Mouse (Mus musculus) neural tube, embryonic 11.5 days (tissue): ENCODE measurements around the gene Lrrc38. TPM values are rescaled to one million over a fixed set of nuclear protein-coding genes. Genes with fewer than 3 reads are reported as not detected.

Experiments
- ATAC-seq: fragments of 200-750 bp; cut with Nextera tagmentation; 2 replicates; pipeline ENCODE4 v1.8.0; 2017; ENCODE audit warnings: moderate number of reproducible peaks, mild to moderate bottlenecking, moderate TSS enrichment, moderate library complexity; ENCODE audit not compliant: insufficient read depth, low FRiP score, low TSS enrichment
- DNase-seq: peaks from one replicate; pipeline ENCODE4 v3.0.0-alpha.2; 2015; ENCODE audit warnings: low spot score
- H3K27ac ChIP-seq: fragments of 300-500 bp; sonication (generic); 2 replicates; pipeline ENCODE4 v1.5.1; 2014; ENCODE audit warnings: low read depth, mild to moderate bottlenecking, low read length
- H3K27me3 ChIP-seq: fragments of 300-500 bp; sonication (generic); 2 replicates; pipeline ENCODE4 v1.6.1; 2014; ENCODE audit warnings: mild to moderate bottlenecking, low read length, mixed read lengths; ENCODE audit not compliant: control insufficient read depth, insufficient read depth
- H3K36me3 ChIP-seq: fragments of 300-500 bp; sonication (generic); 2 replicates; pipeline ENCODE4 v1.6.1; 2014; ENCODE audit warnings: mild to moderate bottlenecking, low read length, moderate library complexity, mixed read lengths; ENCODE audit not compliant: control insufficient read depth, insufficient read depth
- H3K4me1 ChIP-seq: fragments of 300-500 bp; sonication (generic); 2 replicates; pipeline ENCODE4 v1.6.1; 2014; ENCODE audit warnings: low read length, mixed read lengths; ENCODE audit not compliant: control insufficient read depth, insufficient read depth
- H3K4me2 ChIP-seq: fragments of 300-500 bp; sonication (generic); 2 replicates; pipeline ENCODE4 v1.6.1; 2014; ENCODE audit warnings: low read depth, mild to moderate bottlenecking, moderate library complexity
- H3K4me3 ChIP-seq: fragments of 300-500 bp; sonication (generic); 2 replicates; pipeline ENCODE4 v1.5.1; 2014; ENCODE audit warnings: low read depth, low read length
- H3K9ac ChIP-seq: fragments of 300-500 bp; sonication (generic); 2 replicates; pipeline ENCODE4 v1.6.1; 2014; ENCODE audit warnings: mild to moderate bottlenecking, low read length
- H3K9me3 ChIP-seq: fragments of 300-500 bp; sonication (generic); 2 replicates; pipeline ENCODE4 v1.6.1; 2016; ENCODE audit warnings: low read length; ENCODE audit not compliant: control insufficient read depth
- WGBS: fragments of 180-500 bp; shearing (Covaris S2); extraction: QIAGEN DNeasy Blood & Tissue Kit; methylation state at CpG from one replicate; pipeline ENCODE4 v1.1.7; 2014; 5-methylcytosine and 5-hydroxymethylcytosine counted together
- polyA plus RNA-seq: library from polyadenylated mRNA; unstranded; fragments of >200 nt; fragmentation: Nextera tagmentation; extraction: Ambion mirVana; gene quantifications from 2 replicates; pipeline ENCODE4 v1.2.1, GENCODE M21; 2014

The Lrrc38 gene
- polyA plus RNA-seq, 1 experiment from 2014 or later = 0.48 TPM

GRCm38 (mm10) chr4:143379931-143380715, 30.6 kb downstream of the Lrrc38 start:
- H3K9ac ChIP-seq = peak overlapping the region; percentile 33

GRCm38 (mm10) chr4:143380716-143381004, 31.1 kb downstream of the Lrrc38 start:
- WGBS = 1% methylated on average over 5 of the region's 5 CpGs
- peak overlapping the region; percentile 84 for H3K27ac ChIP-seq
- no peak overlapping the region for H3K9ac ChIP-seq
- DNase-seq = peak; percentile 63
- ATAC-seq = no peak
- no peak overlapping the region for H3K4me3 ChIP-seq
- H3K4me1 ChIP-seq = peaks cover 8% of the 10 kb centered on the region
- no peaks in the 10 kb centered on the region for H3K9me3 ChIP-seq
- H3K27me3 ChIP-seq = no peaks in the 10 kb centered on the region
- H3K4me2 ChIP-seq = peak overlapping the region; percentile 2; the same call in 1 of the 2 replicates
- no peaks in the 10 kb centered on the region for H3K36me3 ChIP-seq

More at GRCm38 (mm10) chr4:143379931-143380715, 30.6 kb downstream of the Lrrc38 start:
- Histone ChIP-seq H3K4me1 (peaks cover 8% of the 10 kb centered on the region), H3K27me3 (no peaks in the 10 kb centered on the region), H3K36me3 (no peaks in the 10 kb centered on the region), H3K4me3 (no peak overlapping the region), H3K27ac (peak overlapping the region; percentile 84), H3K9me3 (no peaks in the 10 kb centered on the region), H3K4me2 (peak overlapping the region; percentile 32)
- peak; percentile 71 for DNase-seq
- WGBS = 21% methylated on average over 15 of the region's 15 CpGs
- ATAC-seq = peak; percentile 89

GRCm38 (mm10) chr4:143382163-143382562, 32.6 kb downstream of the Lrrc38 start:
- H3K9me3 ChIP-seq = no peaks in the 10 kb centered on the region
- H3K4me3 ChIP-seq = no peak overlapping the region
- peaks cover 8% of the 10 kb centered on the region for H3K4me1 ChIP-seq
- 55% methylated on average over 3 of the region's 3 CpGs for WGBS
- H3K4me2 ChIP-seq = no peak overlapping the region
- no peaks in the 10 kb centered on the region for H3K36me3 ChIP-seq
- ATAC-seq = no peak
- H3K27me3 ChIP-seq = no peaks in the 10 kb centered on the region
- no peak overlapping the region for H3K9ac ChIP-seq
- H3K27ac ChIP-seq = no peak overlapping the region
- DNase-seq = no peak

- ATAC-seq (no peak), DNase-seq (peak; percentile 32)
- 41% methylated on average over 4 of the region's 4 CpGs for WGBS
These were observed 34.1 kb downstream of the Lrrc38 start for GRCm38 (mm10) chr4:143383646-143384045.

GRCm38 (mm10) chr4:143388955-143389702, 39.6 kb downstream of the Lrrc38 start:
- DNase-seq (peak; percentile 81), ATAC-seq (peak; percentile 81)
- H3K27me3 ChIP-seq = no peaks in the 10 kb centered on the region
- no peaks in the 10 kb centered on the region for H3K4me1 ChIP-seq
- H3K9ac ChIP-seq = no peak overlapping the region
- no peaks in the 10 kb centered on the region for H3K9me3 ChIP-seq
- no peak overlapping the region for H3K4me3 ChIP-seq
- 9% methylated on average over 39 of the region's 43 CpGs for WGBS
- H3K27ac ChIP-seq = no peak overlapping the region
- H3K4me2 ChIP-seq = peak overlapping the region; percentile 40
- no peaks in the 10 kb centered on the region for H3K36me3 ChIP-seq

More at GRCm38 (mm10) chr4:143383646-143384045, 34.1 kb downstream of the Lrrc38 start:
- Histone ChIP-seq H3K4me1 (peaks cover 8% of the 10 kb centered on the region), H3K27me3 (no peaks in the 10 kb centered on the region), H3K4me2 (no peak overlapping the region), H3K36me3 (no peaks in the 10 kb centered on the region), H3K4me3 (no peak overlapping the region), H3K9me3 (no peaks in the 10 kb centered on the region), H3K27ac (no peak overlapping the region), H3K9ac (no peak overlapping the region)

- Histone ChIP-seq H3K9me3 (no peaks in the 10 kb centered on the region), H3K27ac (no peak within 1 kb of the TSS), H3K9ac (no peak within 1 kb of the TSS), H3K4me2 (no peak within 1 kb of the TSS), H3K27me3 (no peaks in the 10 kb centered on the region), H3K36me3 (no peaks in the 10 kb centered on the region), H3K4me3 (no peak within 1 kb of the TSS), H3K4me1 (no peaks in the 10 kb centered on the region)
- 81% methylated on average over 26 of the region's 26 CpGs for WGBS
- ATAC-seq (no peak), DNase-seq (no peak)
These were observed 44.6 kb downstream of the Lrrc38 start, which contains the start of gene Pramel1 for GRCm38 (mm10) chr4:143394181-143394580. Gene Pramel1 (plus strand): TSS chr4:143394428.

GRCm38 (mm10) chr4:143411566-143412218, 62.1 kb downstream of the Lrrc38 start:
- no peaks in the 10 kb centered on the region for H3K9me3 ChIP-seq
- peaks cover 2% of the 10 kb centered on the region; the same call in 1 of the 2 replicates for H3K36me3 ChIP-seq
- no peak overlapping the region for H3K27ac ChIP-seq
- H3K4me1 ChIP-seq = no peaks in the 10 kb centered on the region
- peak overlapping the region; percentile 49 for H3K4me2 ChIP-seq
- ATAC-seq = peak; percentile 15; the same call in 1 of the 2 replicates
- H3K9ac ChIP-seq = peak overlapping the region; percentile 48
- 71% methylated on average over 5 of the region's 5 CpGs for WGBS
- peak overlapping the region; percentile 49 for H3K4me3 ChIP-seq
- no peak for DNase-seq
- H3K27me3 ChIP-seq = no peaks in the 10 kb centered on the region

GRCm38 (mm10) chr4:143412219-143413092, 62.9 kb downstream of the Lrrc38 start, which contains the start of gene Pramef8:
Gene Pramef8 (plus strand): TSS chr4:143412426.
- peak within 1 kb of the TSS; percentile 71 for H3K27ac ChIP-seq
- peak within 1 kb of the TSS; percentile 49 for H3K4me2 ChIP-seq
- peak within 1 kb of the TSS; percentile 49 for H3K4me3 ChIP-seq
- WGBS = under 1% methylated on average over 50 of the region's 50 CpGs
- no peaks in the 10 kb centered on the region for H3K27me3 ChIP-seq
- H3K9me3 ChIP-seq = no peaks in the 10 kb centered on the region
- DNase-seq = peak; percentile 88
- H3K9ac ChIP-seq = peak within 1 kb of the TSS; percentile 48
- peaks cover 2% of the 10 kb centered on the region; the same call in 1 of the 2 replicates for H3K36me3 ChIP-seq
- peak; percentile 93 for ATAC-seq
- H3K4me1 ChIP-seq = no peaks in the 10 kb centered on the region
